27 mouse cellular contexts compared by ENCODE assay signal in genomic region chr9:116956156-116956555, GRCm38 (mm10).
DNase-seq lines count a peak whose midpoint lies in the region; ATAC-seq and TF ChIP-seq lines count a peak whose summit lies in the region.
"Had no signal": no experiment of that assay in that cellular context is flagged by ENCODE, and none has a peak within 500 bp of the region (broad histone marks: within the 10 kb centered on the region; RNA-seq: fewer than 3 reads in every experiment).

No protein-coding gene starts in this region.

- no peaks in the 10 kb centered on the region for H3K4me1 ChIP-seq in liver, embryonic 15.5 days (replicated peaks)
- H3K4me1 ChIP-seq in liver, postnatal 0 days (ENCODE audit: insufficient read depth), result no peaks in the 10 kb centered on the region
- no peaks in the 10 kb centered on the region for H3K4me1 ChIP-seq in kidney, embryonic 14.5 days (ENCODE audit: control insufficient read depth, insufficient read depth, low read length)
- H3K4me1 ChIP-seq: embryonic facial prominence, embryonic 13.5 days; embryonic facial prominence, embryonic 15.5 days; forebrain, embryonic 10.5 days; forebrain, embryonic 12.5 days had no signal

- no peaks in the 10 kb centered on the region for H3K27me3 ChIP-seq in liver, embryonic 15.5 days
- no peaks in the 10 kb centered on the region for H3K27me3 ChIP-seq in liver, postnatal 0 days (ENCODE audit: insufficient read depth, low read length)
- no peaks in the 10 kb centered on the region for H3K27me3 ChIP-seq in kidney, embryonic 14.5 days (ENCODE audit: control insufficient read depth, insufficient read depth, low read length)
- H3K27me3 ChIP-seq: embryonic facial prominence, embryonic 13.5 days; embryonic facial prominence, embryonic 15.5 days; forebrain, embryonic 12.5 days; Patski had no signal

- H3K4me3 ChIP-seq in gastrocnemius, adult 2 months, result no peak overlapping the region
- H3K4me3 ChIP-seq in liver, embryonic 15.5 days (replicated peaks), result no peak overlapping the region
- H3K4me3 ChIP-seq in liver, postnatal 0 days (ENCODE audit: low read depth, low read length), result no peak overlapping the region
- H3K4me3 ChIP-seq in kidney, embryonic 14.5 days (ENCODE audit: low read length), result no peak overlapping the region
- H3K4me3 ChIP-seq: embryonic facial prominence, embryonic 13.5 days; embryonic facial prominence, embryonic 15.5 days; erythroblast, embryonic 14.5 days; forebrain, embryonic 10.5 days; forebrain, embryonic 12.5 days had no signal

- 61% methylated on average over 2 of the region's 2 CpGs for WGBS in liver, embryonic 15.5 days (ENCODE audit: insufficient replicate concordance)
- WGBS in liver, postnatal 0 days (ENCODE audit: insufficient replicate concordance), result 52% methylated on average over 2 of the region's 2 CpGs
- 78% methylated on average over 2 of the region's 2 CpGs for WGBS in kidney, embryonic 14.5 days

- ATAC-seq in liver, embryonic 15.5 days (ENCODE audit: insufficient read depth), result 0 out of 2 replicates have a peak, but pooled peaks have one; percentile 40
- peak; percentile 97 for ATAC-seq in liver, postnatal 0 days
- no peak for ATAC-seq in kidney, embryonic 14.5 days (ENCODE audit: low FRiP score, low TSS enrichment)
- ATAC-seq: activated CD4-positive, CD25-positive, alpha-beta regulatory T cell, adult 4 months; forebrain, embryonic 14.5 days; forebrain, embryonic 16.5 days; Patski had no signal

- no peaks in the 10 kb centered on the region for H3K36me3 ChIP-seq in liver, embryonic 15.5 days (replicated peaks)
- no peaks in the 10 kb centered on the region for H3K36me3 ChIP-seq in liver, postnatal 0 days (replicated peaks; ENCODE audit: insufficient read depth, low read length)
- H3K36me3 ChIP-seq in kidney, embryonic 14.5 days (ENCODE audit: control insufficient read depth, insufficient read depth, low read length), result no peaks in the 10 kb centered on the region
- H3K36me3 ChIP-seq: embryonic facial prominence, embryonic 15.5 days; forebrain, embryonic 10.5 days; forebrain, embryonic 12.5 days had no signal

- H3K27ac ChIP-seq in gastrocnemius, adult 2 months, result no peak overlapping the region
- no peak overlapping the region for H3K27ac ChIP-seq in liver, embryonic 15.5 days (replicated peaks)
- H3K27ac ChIP-seq in liver, postnatal 0 days (ENCODE audit: low read depth), result 0 out of 2 replicates have a peak overlapping the region, but pooled peaks have one; percentile 12
- H3K27ac ChIP-seq in kidney, embryonic 14.5 days (ENCODE audit: low read depth, low read length), result no peak overlapping the region
- H3K27ac ChIP-seq: embryonic facial prominence, embryonic 13.5 days; embryonic facial prominence, embryonic 15.5 days; forebrain, embryonic 10.5 days; forebrain, embryonic 12.5 days had no signal

- no peak for TF ChIP-seq CTCF in gastrocnemius, adult 2 months (IDR thresholded peaks at IDR 0.05)
- no peak for TF ChIP-seq CTCF in liver, postnatal 0 days (IDR thresholded peaks at IDR 0.05; ENCODE audit: low read depth)

- peak; percentile 46 for DNase-seq in gastrocnemius, adult 2 months
- no peak for DNase-seq in gastrocnemius, postnatal 14 days
- no peak for DNase-seq in liver
- DNase-seq in adipocyte (ENCODE audit: low spot score), result peak; percentile 79
- peak; percentile 54 for DNase-seq in liver, postnatal 0 days
- no peak for DNase-seq in MN1 (ENCODE audit: low spot score)
- DNase-seq: adrenal gland, adult 2 months; adrenal gland, postnatal 14 days; adrenal gland, postnatal 36 days; cerebellum, adult 11 months; cerebellum, adult 18-20 months; cerebellum, adult 8-10 months; cerebellum, adult 9-11 months; cerebellum, postnatal 14 days; cerebellum, postnatal 36 days; embryo, embryonic 11 days had no signal

- H3K9me3 ChIP-seq in liver, embryonic 15.5 days (replicated peaks), result no peaks in the 10 kb centered on the region
- no peaks in the 10 kb centered on the region for H3K9me3 ChIP-seq in liver, postnatal 0 days (ENCODE audit: low read length)
- H3K9me3 ChIP-seq in kidney, embryonic 14.5 days (ENCODE audit: control insufficient read depth, low read length), result peaks cover 5% of the 10 kb centered on the region; the same call in 1 of the 2 replicates
- H3K9me3 ChIP-seq: embryonic facial prominence, embryonic 15.5 days had no signal

- H3K9ac ChIP-seq in liver, embryonic 15.5 days, result no peak overlapping the region
- no peak overlapping the region for H3K9ac ChIP-seq in liver, postnatal 0 days (replicated peaks)
- H3K9ac ChIP-seq in kidney, embryonic 14.5 days (ENCODE audit: low read depth, low read length), result no peak overlapping the region
- H3K9ac ChIP-seq: embryonic facial prominence, embryonic 13.5 days; embryonic facial prominence, embryonic 15.5 days; forebrain, embryonic 12.5 days had no signal

- no peak overlapping the region for H3K4me2 ChIP-seq in liver, embryonic 15.5 days
- H3K4me2 ChIP-seq in liver, postnatal 0 days (ENCODE audit: low read depth, low read length), result no peak overlapping the region
- H3K4me2 ChIP-seq in kidney, embryonic 14.5 days (replicated peaks; ENCODE audit: low read depth, low read length), result no peak overlapping the region
- H3K4me2 ChIP-seq: embryonic facial prominence, embryonic 13.5 days; embryonic facial prominence, embryonic 15.5 days; forebrain, embryonic 12.5 days had no signal

- intact Hi-C loops in gastrocnemius, adult 2 months (cut with DNase I), result no loop called here
- intact Hi-C loops in gastrocnemius, postnatal 14 days (cut with DNase I; ENCODE audit: low total_unique reads), result no loop called here

- peak; percentile 40; the same call in 1 of the 2 replicates for TF ChIP-seq EP300 in liver, postnatal 0 days (IDR thresholded peaks at IDR 0.05; ENCODE audit: low read depth)

Comparison
In these comparisons a context has a peak if more than half of its experiments do, and no peak if none do; other contexts are left out.
1. DNase-seq: peak in gastrocnemius, adult 2 months (single experiment), adipocyte (single experiment) and liver, postnatal 0 days (single experiment); none in gastrocnemius, postnatal 14 days (single experiment), liver (single experiment) and MN1 (single experiment).